Mouse (Mus musculus): ENCODE data around the gene Uso1. TPM values are rescaled to one million over a fixed set of nuclear protein-coding genes. Genes with fewer than 3 reads are reported as not detected.
A peak's percentile ranks its signal among the peaks of the same experiment; 100 is the strongest.
"Not testable (repeated sequence)": the region's sequence is repeated elsewhere in the genome, so short reads cannot be mapped to it uniquely, and the experiment has no call there.

The Uso1 gene
- polyA plus RNA-seq, 1 experiment from 2014 or later = 35.6 TPM

GRCm38 (mm10) chr5:92144954-92145708, 7.4 kb downstream of the Uso1 start:
- H3K36me3 ChIP-seq = 0 out of 2 replicates have a peak, but pooled peaks cover 5% of the 10 kb centered on the region
- no peaks in the 10 kb centered on the region for H3K9me3 ChIP-seq (replicated peaks)
- H3K4me3 ChIP-seq = no peak overlapping the region
- no peaks in the 10 kb centered on the region for H3K27me3 ChIP-seq (replicated peaks)
- H3K9ac ChIP-seq = 0 out of 2 replicates have a peak overlapping the region, but pooled peaks have one; percentile 24
- WGBS (ENCODE audit: insufficient replicate concordance) = 76% methylated on average over 7 of the region's 7 CpGs
- peak overlapping the region; percentile 59; the same call in 1 of the 2 replicates for H3K27ac ChIP-seq
- H3K4me1 ChIP-seq = peaks cover 59% of the 10 kb centered on the region
- peak; percentile 55 for ATAC-seq
- peak overlapping the region; percentile 23 for H3K4me2 ChIP-seq

- Histone ChIP-seq H3K9me3 (replicated peaks) (no peaks in the 10 kb centered on the region), H3K27ac (no peak overlapping the region), H3K4me1 (peaks cover 52% of the 10 kb centered on the region), H3K4me2 (no peak overlapping the region), H3K9ac (no peak overlapping the region), H3K4me3 (no peak overlapping the region), H3K36me3 (peaks cover 14% of the 10 kb centered on the region), H3K27me3 (replicated peaks) (no peaks in the 10 kb centered on the region)
- no peak for ATAC-seq
- 81% methylated on average over 3 of the region's 3 CpGs for WGBS (ENCODE audit: insufficient replicate concordance)
Measured at GRCm38 (mm10) chr5:92148248-92148647, 10.5 kb downstream of the Uso1 start.

GRCm38 (mm10) chr5:92149330-92149982, 11.7 kb downstream of the Uso1 start:
- Histone ChIP-seq H3K4me2 (peak overlapping the region; percentile 3), H3K4me1 (peaks cover 45% of the 10 kb centered on the region), H3K4me3 (no peak overlapping the region), H3K9me3 (replicated peaks) (no peaks in the 10 kb centered on the region), H3K36me3 (peaks cover 23% of the 10 kb centered on the region), H3K27ac (peak overlapping the region; percentile 68), H3K9ac (0 out of 2 replicates have a peak overlapping the region, but pooled peaks have one; percentile 23), H3K27me3 (replicated peaks) (no peaks in the 10 kb centered on the region)
- 65% methylated on average over 5 of the region's 5 CpGs for WGBS (ENCODE audit: insufficient replicate concordance)
- peak; percentile 89 for ATAC-seq

DNA sequence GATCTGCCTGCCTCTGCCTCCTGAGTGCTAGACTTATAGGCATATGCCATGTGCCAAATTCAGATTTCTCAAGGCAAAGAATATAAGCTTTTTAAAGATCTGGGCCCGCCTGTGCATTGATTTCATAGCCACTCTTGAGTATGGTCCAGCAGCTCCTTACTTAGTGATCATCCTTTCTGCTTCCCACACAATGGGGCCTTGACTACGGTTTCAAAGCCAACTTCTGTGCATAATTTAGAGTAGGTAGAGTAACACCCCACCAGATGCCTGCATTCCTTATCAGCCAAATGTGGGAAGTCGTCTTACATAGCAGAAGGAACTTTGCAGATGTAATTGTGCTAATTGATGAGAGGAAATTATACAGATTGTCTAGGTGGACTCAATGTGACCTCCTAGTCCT, 17.1 kb downstream of the Uso1 start:
- peaks cover 10% of the 10 kb centered on the region for H3K4me1 ChIP-seq
- no peaks in the 10 kb centered on the region for H3K27me3 ChIP-seq (replicated peaks)
- no peak overlapping the region for H3K9ac ChIP-seq
- H3K36me3 ChIP-seq = peaks cover 52% of the 10 kb centered on the region
- no peak overlapping the region for H3K4me3 ChIP-seq
- H3K4me2 ChIP-seq = no peak overlapping the region
- no peak for ATAC-seq
- 67% methylated on average over 3 of the region's 3 CpGs for WGBS (ENCODE audit: insufficient replicate concordance)
- H3K9me3 ChIP-seq (replicated peaks) = no peaks in the 10 kb centered on the region
- no peak overlapping the region for H3K27ac ChIP-seq

DNA sequence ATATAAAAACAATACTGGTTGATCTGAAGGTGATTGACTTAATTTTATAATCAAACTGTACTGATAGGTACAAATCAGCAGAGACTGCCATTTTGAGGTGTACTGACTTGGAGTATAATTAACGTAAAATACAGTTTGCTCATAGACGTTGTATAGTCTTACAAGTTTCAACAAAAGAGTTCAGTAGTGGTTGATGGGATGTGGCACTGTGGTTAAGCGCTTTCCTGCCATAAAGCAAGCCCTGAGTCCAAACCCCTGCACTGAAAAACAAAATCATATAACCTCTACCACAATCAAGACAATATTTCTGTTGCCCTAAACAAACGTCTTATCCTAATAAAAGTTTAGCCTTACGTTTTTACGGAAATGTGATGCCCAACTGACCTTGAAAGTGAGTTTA, 28.2 kb downstream of the Uso1 start:
- Histone ChIP-seq H3K27me3 (replicated peaks) (no peaks in the 10 kb centered on the region), H3K4me3 (no peak overlapping the region), H3K9ac (no peak overlapping the region), H3K4me2 (no peak overlapping the region), H3K4me1 (no peaks in the 10 kb centered on the region), H3K9me3 (replicated peaks) (no peaks in the 10 kb centered on the region), H3K27ac (no peak overlapping the region), H3K36me3 (peaks cover 60% of the 10 kb centered on the region)
- 84% methylated on average over 6 of the region's 6 CpGs for WGBS (ENCODE audit: insufficient replicate concordance)
- ATAC-seq = no peak

DNA sequence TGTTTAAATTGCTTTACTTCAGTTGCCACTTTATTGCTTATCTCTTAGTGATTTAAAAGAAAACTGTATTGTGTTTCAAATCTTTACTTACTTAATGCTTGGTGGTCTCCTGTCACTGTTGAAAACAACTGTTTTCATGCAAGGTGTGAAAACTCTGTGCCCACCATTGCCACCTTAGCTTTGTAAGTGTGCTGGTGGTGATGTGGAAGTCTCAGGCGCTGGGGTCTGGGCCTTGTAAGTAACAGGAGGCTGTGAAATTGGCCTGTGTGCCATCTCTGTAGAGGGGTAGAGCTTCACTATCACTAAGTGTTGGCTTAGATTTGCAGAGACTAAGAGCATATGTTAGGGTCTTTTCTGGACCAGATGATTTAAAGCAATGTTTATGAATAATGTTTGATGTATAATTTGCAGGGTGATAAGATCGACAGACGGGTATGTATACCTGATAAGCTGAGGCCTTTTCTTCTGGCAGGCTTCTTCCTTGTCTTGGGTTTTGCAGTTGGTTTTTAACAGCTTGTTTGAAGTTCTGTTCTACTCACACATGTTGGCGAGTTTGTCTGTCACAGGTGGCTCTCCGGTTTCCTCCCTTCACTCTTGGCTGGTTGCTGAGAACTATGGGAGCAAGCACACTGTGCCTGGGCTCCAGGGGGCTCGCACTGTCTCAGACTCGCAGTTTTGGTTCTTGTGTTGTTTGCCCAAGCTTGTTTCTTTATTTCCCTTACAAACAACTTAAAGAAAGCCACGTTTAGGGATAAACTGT, 45.5 kb downstream of the Uso1 start:
- peaks cover 84% of the 10 kb centered on the region for H3K36me3 ChIP-seq
- no peaks in the 10 kb centered on the region for H3K4me1 ChIP-seq
- no peak overlapping the region for H3K4me2 ChIP-seq
- no peak overlapping the region for H3K27ac ChIP-seq
- H3K27me3 ChIP-seq (replicated peaks) = no peaks in the 10 kb centered on the region
- 72% methylated on average over 8 of the region's 8 CpGs for WGBS (ENCODE audit: insufficient replicate concordance)
- H3K9me3 ChIP-seq (replicated peaks) = no peaks in the 10 kb centered on the region
- no peak overlapping the region for H3K9ac ChIP-seq
- no peak for ATAC-seq
- H3K4me3 ChIP-seq = no peak overlapping the region

- H3K27me3 ChIP-seq (replicated peaks) = no peaks in the 10 kb centered on the region
- H3K27ac ChIP-seq = no peak overlapping the region
- no peak for ATAC-seq
- no peaks in the 10 kb centered on the region for H3K4me1 ChIP-seq
- 82% methylated on average over 7 of the region's 7 CpGs for WGBS (ENCODE audit: insufficient replicate concordance)
- no peak overlapping the region for H3K4me2 ChIP-seq
- no peak overlapping the region for H3K9ac ChIP-seq
- H3K4me3 ChIP-seq = no peak overlapping the region
- peaks cover 84% of the 10 kb centered on the region for H3K36me3 ChIP-seq
- H3K9me3 ChIP-seq (replicated peaks) = no peaks in the 10 kb centered on the region
Measured at GRCm38 (mm10) chr5:92188881-92189483, 51.2 kb downstream of the Uso1 start.

DNA sequence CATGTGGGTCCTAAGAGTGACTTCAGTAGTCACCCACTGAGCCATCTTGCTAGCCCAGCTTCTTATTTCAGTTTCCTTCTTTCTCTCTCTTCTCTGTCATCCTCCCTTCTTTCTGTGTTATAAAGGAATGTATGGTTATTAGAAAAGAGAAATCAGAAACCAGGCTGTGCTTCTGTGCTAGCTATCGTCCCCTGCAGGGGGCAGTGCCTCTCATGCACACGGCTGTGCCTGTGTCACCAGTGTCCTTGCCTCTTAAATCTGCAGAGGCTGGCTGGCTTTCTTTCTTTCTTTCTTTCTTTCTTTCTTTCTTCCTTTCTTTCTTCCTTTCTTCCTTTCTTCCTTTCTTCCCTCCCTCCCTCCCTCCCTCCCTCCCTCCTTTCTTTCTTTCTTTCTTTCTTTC, 58.0 kb downstream of the Uso1 start:
- H3K4me3 ChIP-seq; H3K9ac ChIP-seq; H3K27me3 ChIP-seq (replicated peaks); H3K27ac ChIP-seq; ATAC-seq; H3K4me1 ChIP-seq; H3K9me3 ChIP-seq (replicated peaks); H3K4me2 ChIP-seq: not testable (repeated sequence)
- H3K36me3 ChIP-seq = peaks cover 90% of the 10 kb centered on the region
- 57% methylated on average over 2 of the region's 2 CpGs for WGBS (ENCODE audit: insufficient replicate concordance)

- Histone ChIP-seq H3K4me3 (no peak overlapping the region), H3K4me1 (no peaks in the 10 kb centered on the region), H3K27me3 (replicated peaks) (no peaks in the 10 kb centered on the region), H3K9ac (no peak overlapping the region), H3K36me3 (peaks cover 97% of the 10 kb centered on the region), H3K9me3 (replicated peaks) (no peaks in the 10 kb centered on the region), H3K4me2 (no peak overlapping the region), H3K27ac (no peak overlapping the region)
- WGBS (ENCODE audit: insufficient replicate concordance) = 87% methylated on average over 15 of the region's 15 CpGs
- ATAC-seq = no peak
Measured at GRCm38 (mm10) chr5:92196895-92197811, 59.4 kb downstream of the Uso1 start.

DNA sequence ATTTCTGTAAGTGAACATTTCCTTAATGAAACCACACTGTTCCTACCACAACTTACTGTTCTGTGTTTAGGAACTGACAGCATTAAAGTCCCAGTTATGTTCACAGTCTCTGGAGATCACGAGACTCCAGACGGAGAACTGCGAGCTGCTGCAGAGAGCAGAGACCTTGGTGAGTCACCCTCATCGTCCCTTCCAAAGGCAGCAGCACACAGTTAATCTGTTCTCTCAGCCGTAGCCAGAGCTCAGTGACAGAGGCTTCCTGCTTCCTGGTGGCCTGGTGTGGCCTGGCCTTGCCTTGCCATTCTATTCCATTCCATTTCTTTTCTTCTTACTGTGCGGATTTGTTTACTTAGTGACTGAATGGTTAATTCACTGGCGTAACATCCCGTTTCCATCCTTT, 60.5 kb downstream of the Uso1 start:
- Histone ChIP-seq H3K27ac (no peak overlapping the region), H3K4me2 (no peak overlapping the region), H3K27me3 (replicated peaks) (no peaks in the 10 kb centered on the region), H3K36me3 (peaks cover 95% of the 10 kb centered on the region), H3K9ac (no peak overlapping the region), H3K9me3 (replicated peaks) (no peaks in the 10 kb centered on the region), H3K4me1 (no peaks in the 10 kb centered on the region), H3K4me3 (no peak overlapping the region)
- ATAC-seq = no peak
- WGBS (ENCODE audit: insufficient replicate concordance) = 83% methylated on average over 8 of the region's 8 CpGs

All from liver, embryonic 12.5 days (tissue).